Mouse (Mus musculus): ENCODE measurements around the gene Gm4181. TPM values are rescaled to one million over a fixed set of nuclear protein-coding genes. Genes with fewer than 3 reads are reported as not detected.
"Not testable (repeated sequence)": the region's sequence is repeated elsewhere in the genome, so short reads cannot be mapped to it uniquely, and the experiment has no call there.

Gm4181 gene
- total RNA-seq (2014; fragmentation: Nextera tagmentation) (not detected in 2 replicates), total RNA-seq (2017) (not detected in 2 replicates)

- not testable (repeated sequence) for ATAC-seq (replicated peaks; ENCODE audit: low FRiP score, low TSS enrichment, poor library complexity, severe bottlenecking)
Measured at GRCm38 (mm10) chr14:51635566-51635965, at the start of gene Gm4181. Gm4181 (minus strand) TSS chr14:51635666.

GRCm38 (mm10) chr14:51677269-51677668 lies 41.8 kb upstream of the Gm4181 start:
- no peak for ATAC-seq (replicated peaks; ENCODE audit: low FRiP score, low TSS enrichment, poor library complexity, severe bottlenecking)

GRCm38 (mm10) chr14:51632426-51632825 lies 3.0 kb downstream of the Gm4181 start:
- not testable (repeated sequence) for ATAC-seq (replicated peaks; ENCODE audit: low FRiP score, low TSS enrichment, poor library complexity, severe bottlenecking)

- no peak for ATAC-seq (replicated peaks; ENCODE audit: low FRiP score, low TSS enrichment, poor library complexity, severe bottlenecking)
Measured at GRCm38 (mm10) chr14:51611210-51611609, 24.3 kb downstream of the Gm4181 start, which contains the start of gene Gm17078. Gm17078 (minus strand) TSS chr14:51611310.

- not testable (repeated sequence) for ATAC-seq (replicated peaks; ENCODE audit: low FRiP score, low TSS enrichment, poor library complexity, severe bottlenecking)
Measured at GRCm38 (mm10) chr14:51592039-51592438, 43.4 kb downstream of the Gm4181 start, which contains the start of gene Gm17174. Gm17174 (minus strand) TSS chr14:51592139.

Other genes with a start within 250 kb of the Gm4181 start
- not detected in 2 replicates for gene Vmn2r88, start 224.8 kb downstream of the Gm4181 start, total RNA-seq (2014; fragmentation: Nextera tagmentation)
- not detected in 2 replicates for gene Vmn2r88, start 224.8 kb downstream of the Gm4181 start, total RNA-seq (2017)
- not detected in 2 replicates for gene Vmn2r89, start 183.8 kb downstream of the Gm4181 start, total RNA-seq (2014; fragmentation: Nextera tagmentation)
- gene Vmn2r89, start 183.8 kb downstream of the Gm4181 start, total RNA-seq (2017): not detected in 2 replicates
- not detected in 2 replicates for gene Gm5622, start 82.9 kb downstream of the Gm4181 start, total RNA-seq (2014; fragmentation: Nextera tagmentation)
- gene Gm5622, start 82.9 kb downstream of the Gm4181 start, total RNA-seq (2017): not detected in 2 replicates
- not detected in 2 replicates for gene Gm17175, start 61.6 kb downstream of the Gm4181 start, total RNA-seq (2014; fragmentation: Nextera tagmentation)
- gene Gm17175, start 61.6 kb downstream of the Gm4181 start, total RNA-seq (2017): not detected in 2 replicates
- gene Gm17174, start 43.5 kb downstream of the Gm4181 start, total RNA-seq (2014; fragmentation: Nextera tagmentation): not detected in 2 replicates
- not detected in 2 replicates for gene Gm17174, start 43.5 kb downstream of the Gm4181 start, total RNA-seq (2017)
- gene Gm17078, start 24.4 kb downstream of the Gm4181 start, total RNA-seq (2014; fragmentation: Nextera tagmentation): not detected in 2 replicates
- gene Gm17078, start 24.4 kb downstream of the Gm4181 start, total RNA-seq (2017): not detected in 2 replicates
- not detected in 2 replicates for gene Gm17079, start 59.8 kb upstream of the Gm4181 start, total RNA-seq (2014; fragmentation: Nextera tagmentation)
- not detected in 2 replicates for gene Gm17079, start 59.8 kb upstream of the Gm4181 start, total RNA-seq (2017)
- not detected in 2 replicates for gene Gm5800, start 81.5 kb upstream of the Gm4181 start, total RNA-seq (2014; fragmentation: Nextera tagmentation)
- not detected in 2 replicates for gene Gm5800, start 81.5 kb upstream of the Gm4181 start, total RNA-seq (2017)
- gene Ang4, start 137.9 kb upstream of the Gm4181 start, total RNA-seq (2014; fragmentation: Nextera tagmentation): not detected in 2 replicates
- gene Ang4, start 137.9 kb upstream of the Gm4181 start, total RNA-seq (2017): not detected in 2 replicates
- not detected in 2 replicates for gene AY358078, start 164.4 kb upstream of the Gm4181 start, total RNA-seq (2014; fragmentation: Nextera tagmentation)
- gene AY358078, start 164.4 kb upstream of the Gm4181 start, total RNA-seq (2017): not detected in 2 replicates
- not detected in 2 replicates for gene Ear6, start 218.0 kb upstream of the Gm4181 start, total RNA-seq (2014; fragmentation: Nextera tagmentation)
- not detected in 2 replicates for gene Ear6, start 218.0 kb upstream of the Gm4181 start, total RNA-seq (2017)
- 23.4 and 33.9 TPM in 2 replicates for gene Mettl17, start 249.2 kb upstream of the Gm4181 start, total RNA-seq (2014; fragmentation: Nextera tagmentation)
- gene Mettl17, start 249.2 kb upstream of the Gm4181 start, total RNA-seq (2017): 9.5 and 13.7 TPM in 2 replicates